Mouse (Mus musculus): Measurements from ENCODE around the gene Syce2.
A peak's percentile ranks its signal among the peaks of the same experiment; 100 is the strongest.

Gene Syce2

DNA sequence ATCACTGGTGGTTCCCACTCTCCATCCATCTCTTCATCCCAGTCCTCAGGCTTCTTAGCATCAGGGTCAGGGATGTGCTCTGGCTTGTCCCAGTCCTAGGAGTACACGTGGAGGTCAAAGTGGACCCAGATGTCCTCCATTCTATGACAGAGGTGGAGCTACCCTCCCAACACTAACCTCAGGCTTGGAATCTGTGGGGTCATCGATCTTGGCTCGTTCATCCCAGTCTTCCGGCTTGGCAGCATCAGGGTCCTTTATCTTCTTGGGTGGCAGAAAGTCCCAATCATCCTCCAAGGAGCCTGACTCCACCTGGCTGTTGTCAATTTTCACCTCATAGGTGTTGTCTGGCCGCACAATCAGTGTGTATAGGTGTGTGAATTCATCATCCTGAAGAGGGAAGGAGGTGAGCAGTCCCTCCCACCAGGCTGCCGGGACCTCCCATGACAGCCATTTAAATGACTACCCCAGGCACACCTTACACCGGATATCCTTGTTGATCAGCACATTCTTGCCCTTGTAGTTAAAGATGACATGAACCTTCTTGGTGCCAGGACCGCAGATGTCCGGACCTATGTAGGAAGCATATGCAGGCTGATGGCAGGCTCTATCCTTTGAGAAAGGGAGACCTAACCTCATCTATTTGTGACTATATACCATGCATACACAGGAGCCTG is 27.4 kb upstream of the Syce2 start:
- no peak for DNase-seq (ENCODE audit: extremely low read depth, low read depth)

DNA sequence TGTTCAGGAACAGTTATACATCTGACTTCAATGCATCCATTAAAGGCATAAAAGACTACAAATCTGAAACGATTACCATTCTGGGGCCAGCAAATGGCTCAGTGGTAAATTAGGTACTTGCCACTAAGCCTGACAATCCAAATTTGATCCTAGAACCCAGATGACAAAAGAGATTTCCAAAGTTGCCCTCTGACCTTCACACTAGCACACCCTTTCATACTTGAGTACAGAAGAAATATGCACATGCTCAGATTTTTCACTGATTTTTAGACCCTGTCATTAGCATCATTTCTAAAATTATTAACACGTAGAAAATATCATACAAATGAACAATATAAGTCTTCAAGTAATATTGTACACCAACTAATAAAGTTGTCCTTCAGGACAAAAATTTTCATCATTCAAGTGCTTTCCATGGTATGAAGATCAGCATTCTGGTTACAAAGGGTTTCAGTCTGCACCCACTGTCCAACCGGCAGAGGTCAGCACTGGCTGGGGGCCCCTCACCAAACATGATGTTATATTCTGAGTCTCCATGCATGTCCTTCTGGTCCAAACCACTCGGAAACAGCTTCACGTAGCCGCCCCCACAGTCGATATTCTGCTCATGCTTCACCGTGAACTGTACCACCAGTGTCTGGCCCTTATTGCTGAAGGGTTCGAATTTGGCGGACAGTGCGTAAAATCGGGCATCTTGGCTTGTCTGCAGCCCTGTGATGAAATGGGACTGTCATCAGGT is 26.4 kb upstream of the Syce2 start:
- no peak for DNase-seq (ENCODE audit: extremely low read depth, low read depth)

DNA sequence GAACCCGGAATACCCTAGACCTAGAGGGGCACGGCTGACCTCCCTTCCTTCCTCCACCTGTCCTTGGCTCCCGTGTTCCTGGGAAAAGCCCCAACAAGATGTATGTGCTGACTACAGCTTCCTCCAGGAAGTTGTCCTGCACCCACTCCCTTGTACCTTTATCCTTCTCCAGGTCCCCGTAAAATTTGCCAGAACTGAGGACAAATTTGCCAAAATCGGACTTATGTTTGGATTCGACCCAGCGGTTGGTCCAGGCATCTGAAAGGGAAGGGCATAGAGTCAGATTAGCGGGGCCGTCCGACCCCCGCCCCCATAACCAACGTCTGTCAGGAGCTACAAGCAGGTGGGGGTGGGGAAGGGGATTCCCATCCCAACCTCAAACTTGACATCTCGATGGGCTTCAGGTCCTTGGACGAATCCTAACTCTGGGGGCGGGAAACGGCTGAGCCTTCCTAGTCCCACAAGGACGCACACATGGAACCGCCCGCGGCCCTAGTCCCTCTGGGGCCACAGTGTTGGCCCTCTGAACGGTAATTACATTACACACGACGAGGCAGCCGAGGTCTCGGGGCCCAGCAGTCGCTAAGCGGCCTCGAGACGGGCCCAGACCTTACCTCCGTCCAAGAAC is 25.7 kb upstream of the Syce2 start:
- DNase-seq (ENCODE audit: extremely low read depth, low read depth), result no peak

DNA sequence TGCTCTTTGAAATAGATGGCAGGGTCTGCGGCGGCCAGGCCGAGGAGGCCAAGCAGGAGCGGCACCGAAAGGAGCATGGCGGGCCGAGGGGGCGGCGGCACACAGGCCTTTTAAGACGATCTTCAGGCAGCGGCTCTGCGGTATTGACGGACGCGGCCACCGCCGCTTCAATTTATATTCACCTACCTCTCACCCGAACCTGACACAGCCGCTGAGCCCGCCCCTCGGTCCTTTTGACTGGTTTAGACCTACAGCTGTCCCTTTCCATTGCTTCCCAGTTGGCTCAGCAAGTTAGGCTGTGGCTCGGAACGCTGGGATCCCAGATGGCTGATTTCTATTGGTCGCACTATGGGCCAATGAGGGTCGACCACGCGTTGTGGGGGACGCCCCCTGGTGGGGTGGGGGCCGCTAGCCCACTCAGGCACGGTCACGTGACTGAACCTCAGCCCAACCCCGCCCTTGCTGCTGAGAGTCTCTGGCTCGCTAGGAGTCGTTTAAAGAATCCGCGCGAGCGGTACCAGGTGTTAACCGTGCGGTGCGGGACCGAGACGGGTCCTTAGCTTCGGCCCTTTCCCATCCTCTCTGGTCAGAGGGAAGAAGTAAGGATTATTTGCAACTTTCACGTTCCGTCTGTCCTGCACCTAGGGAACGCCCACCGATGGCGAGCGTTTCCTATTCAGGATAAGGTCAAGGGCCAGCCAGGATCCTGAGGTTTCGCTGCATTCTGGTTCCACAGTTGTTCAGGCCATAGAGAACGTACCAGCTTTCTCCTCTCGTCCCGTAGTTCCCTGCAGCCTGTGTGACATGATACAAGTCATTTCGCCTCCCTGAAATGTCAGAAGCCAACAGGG is 25.0 kb upstream of the Syce2 start, which contains the start of gene Calr:
TSS of gene Calr (minus strand) at position 213 of the 851 bp plus-strand sequence.
- DNase-seq (ENCODE audit: extremely low read depth, low read depth), result peak; percentile 100

DNA sequence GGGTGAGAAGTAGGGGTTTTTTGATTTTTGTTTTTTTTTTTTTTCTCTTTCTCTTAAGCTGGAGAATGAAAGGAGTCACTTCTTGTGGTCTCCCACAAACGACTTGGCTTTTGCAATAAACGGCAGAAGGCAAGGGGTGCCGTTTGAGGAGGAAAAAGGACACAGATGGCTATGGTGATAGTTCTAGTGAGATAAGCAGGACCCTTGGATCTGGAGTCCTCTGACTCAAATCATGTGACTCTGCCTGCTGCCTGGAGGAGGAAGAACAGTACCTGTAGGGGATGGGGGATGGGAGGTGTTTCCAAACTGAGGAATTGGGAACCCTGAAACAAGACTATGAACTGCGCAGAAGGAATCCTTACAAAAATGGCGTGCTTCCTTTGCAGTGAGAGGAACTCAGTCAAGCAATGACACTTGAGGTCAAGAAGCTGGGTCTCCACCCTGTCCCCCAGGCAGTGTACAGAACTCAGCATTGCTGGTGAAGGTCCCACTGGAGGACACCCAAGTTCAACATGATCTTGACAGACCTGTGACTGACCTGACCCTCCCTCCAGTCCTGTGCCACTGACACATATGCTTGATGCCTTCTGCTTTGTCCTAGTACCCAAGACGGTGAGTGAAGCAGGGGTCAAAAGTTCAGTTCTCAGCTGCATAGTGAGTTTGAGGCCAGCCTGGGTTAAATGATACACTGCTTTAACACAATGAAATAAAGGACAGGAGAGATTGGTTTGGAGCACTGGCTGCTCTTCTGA is 24.1 kb upstream of the Syce2 start:
- peak; percentile 87 for DNase-seq (ENCODE audit: extremely low read depth, low read depth)

DNA sequence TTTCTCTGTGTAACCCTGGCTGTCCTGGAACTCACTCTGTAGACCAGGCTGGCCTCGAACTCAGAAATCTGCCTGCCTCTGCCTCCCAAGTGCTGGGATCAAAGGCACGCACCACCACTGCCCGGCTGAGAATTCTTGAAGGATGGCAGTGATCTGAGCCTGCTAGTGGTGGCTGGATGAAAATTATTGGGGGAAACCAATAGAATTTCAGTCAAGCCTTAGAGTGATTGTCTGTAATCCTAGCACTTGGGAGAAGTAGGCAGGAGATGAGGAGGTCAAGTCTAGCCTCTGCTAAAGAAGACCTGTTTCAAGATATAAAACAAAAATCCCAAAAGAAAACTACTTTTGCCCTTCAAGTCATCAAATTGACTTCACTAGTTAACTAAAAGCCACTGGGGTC is 15.5 kb upstream of the Syce2 start:
- no peak for DNase-seq (ENCODE audit: extremely low read depth, low read depth)

DNA sequence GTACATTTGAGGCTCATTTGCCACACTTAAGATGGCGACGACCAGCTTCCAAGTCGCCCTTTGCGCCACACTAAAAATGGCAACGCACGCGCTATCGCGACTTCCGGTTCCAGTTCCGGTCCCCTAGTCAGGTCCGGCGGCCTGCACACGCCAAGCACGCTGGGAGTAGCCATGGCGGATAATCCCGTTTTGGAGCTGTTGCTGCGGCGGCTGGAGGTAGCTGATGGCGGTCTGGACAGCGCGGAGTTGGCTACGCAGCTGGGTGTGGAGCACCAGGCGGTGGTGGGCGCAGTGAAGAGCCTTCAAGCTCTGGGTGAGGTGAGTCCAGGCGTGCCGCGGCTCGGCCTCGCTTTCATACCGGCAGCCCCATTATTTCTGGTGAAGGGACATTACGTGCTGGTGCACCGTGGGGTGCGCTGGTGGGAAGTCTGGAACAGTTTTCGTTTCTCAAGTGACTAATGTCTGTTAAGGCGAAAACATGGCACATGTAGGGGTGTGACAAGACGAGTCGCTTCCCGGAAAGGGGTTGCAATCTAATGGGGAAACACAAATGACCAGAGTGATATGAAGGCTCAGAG is 15.0 kb upstream of the Syce2 start, which contains the start of gene Farsa:
TSS of gene Farsa (plus strand) at position 126 of the 578 bp plus-strand sequence.
- peak; percentile 87 for DNase-seq (ENCODE audit: extremely low read depth, low read depth)

DNA sequence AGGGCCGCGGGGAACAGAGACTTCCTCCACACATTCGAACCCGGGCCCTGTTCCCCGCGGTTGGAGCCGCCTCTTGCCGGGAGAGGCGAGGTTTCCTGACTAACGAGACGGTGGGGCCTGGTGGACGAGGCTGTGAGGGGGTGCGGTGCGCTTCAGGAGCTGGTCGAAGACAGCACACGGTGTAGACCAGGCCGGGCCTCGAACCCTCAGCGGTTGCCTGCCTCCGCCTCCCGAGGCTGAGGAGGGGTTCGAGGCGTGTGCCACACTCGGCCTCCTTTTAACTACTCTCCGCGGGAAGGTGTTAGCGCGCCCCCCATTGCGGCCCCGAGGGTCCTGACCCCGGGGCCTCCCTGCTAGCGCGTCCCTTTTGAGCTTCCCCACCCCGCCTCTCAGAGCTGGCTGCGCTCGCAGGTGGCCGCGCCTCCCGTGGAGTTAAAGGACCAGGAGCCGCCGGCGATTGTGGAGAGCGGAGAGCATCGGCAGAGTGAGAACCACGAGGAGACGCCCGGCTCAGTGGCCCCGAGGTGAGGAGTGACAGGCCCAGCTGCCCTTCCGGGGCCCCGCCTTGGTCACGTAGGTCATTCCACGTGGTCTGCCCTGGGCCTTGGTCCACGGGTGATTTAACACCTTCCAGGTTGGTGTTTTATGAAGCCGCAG is 526 bp downstream of the Syce2 start:
- no peak for DNase-seq (ENCODE audit: extremely low read depth, low read depth)

DNA sequence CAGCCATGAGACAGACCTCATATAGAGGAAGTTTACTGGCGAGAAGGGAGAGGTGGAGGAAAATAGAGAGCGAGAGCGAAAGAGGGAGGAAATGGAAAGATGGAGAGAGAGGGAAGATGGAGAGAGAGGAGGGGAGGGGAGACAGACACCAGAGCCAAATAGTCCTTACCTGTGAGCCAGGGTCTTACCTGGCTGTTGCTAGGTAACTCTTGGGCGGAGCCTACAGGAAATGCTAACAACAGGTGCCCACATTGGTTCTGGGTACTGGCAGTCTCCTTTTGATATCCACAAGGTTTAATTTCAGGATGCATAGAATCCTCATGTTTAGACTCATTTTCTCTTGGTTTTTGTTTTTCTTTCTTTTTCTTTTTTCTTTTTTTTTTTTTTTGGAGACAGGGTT is 1.1 kb downstream of the Syce2 start:
- no peak for DNase-seq (ENCODE audit: extremely low read depth, low read depth)

DNA sequence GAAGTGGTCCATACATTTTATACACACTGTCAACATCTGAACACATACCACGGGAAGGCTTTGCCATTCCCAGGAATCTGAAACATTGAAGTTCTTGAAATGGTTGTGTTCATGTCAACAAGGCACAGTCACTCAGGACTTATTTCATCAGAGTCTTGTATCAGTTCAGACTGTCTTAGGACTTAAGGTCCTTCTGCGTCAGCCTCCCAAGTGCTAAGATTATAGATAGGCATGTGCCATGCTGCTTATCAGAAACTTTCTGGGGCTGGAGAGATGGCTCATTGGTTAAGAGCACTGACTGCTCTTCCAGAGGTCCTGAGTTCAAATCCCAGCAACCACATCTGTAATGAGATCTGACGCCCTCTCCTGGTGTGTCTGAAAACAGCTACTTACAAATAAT is 2.4 kb downstream of the Syce2 start:
- DNase-seq (ENCODE audit: extremely low read depth, low read depth), result no peak

DNA sequence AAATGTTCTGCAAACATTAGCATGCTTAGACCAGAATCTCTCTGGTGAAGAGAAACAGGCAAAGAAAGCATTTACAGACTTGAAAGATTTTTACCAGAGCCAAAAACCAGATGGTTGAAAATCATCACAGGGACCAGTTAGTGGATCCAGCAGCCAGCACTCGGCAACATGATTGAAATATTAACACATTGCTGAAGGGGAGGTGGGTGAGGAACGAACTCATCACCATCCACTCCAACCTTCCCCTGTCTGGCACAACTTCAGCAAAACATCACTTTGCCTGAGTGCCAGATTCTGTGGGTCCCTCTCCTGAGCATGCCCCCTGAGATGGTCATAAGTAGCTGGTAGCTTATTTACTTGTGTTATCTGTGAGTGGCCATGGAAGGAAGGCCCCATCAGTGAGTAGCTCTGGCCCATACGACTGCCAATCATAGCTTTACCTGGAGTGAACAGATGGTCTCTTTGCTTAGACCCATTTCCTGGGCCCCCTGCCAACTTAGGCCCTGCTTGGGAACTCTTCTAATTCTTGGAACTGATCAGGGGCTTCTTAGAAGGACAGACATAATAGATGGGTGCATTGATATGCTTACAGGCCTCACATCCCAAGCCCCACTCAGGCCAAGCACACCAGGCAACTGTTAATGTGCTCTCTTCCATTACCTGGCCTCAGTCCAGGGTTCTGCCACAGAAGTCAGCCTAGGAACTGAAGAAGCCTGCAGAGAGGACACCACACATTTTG is 5.6 kb downstream of the Syce2 start:
- DNase-seq (ENCODE audit: extremely low read depth, low read depth), result no peak

DNA sequence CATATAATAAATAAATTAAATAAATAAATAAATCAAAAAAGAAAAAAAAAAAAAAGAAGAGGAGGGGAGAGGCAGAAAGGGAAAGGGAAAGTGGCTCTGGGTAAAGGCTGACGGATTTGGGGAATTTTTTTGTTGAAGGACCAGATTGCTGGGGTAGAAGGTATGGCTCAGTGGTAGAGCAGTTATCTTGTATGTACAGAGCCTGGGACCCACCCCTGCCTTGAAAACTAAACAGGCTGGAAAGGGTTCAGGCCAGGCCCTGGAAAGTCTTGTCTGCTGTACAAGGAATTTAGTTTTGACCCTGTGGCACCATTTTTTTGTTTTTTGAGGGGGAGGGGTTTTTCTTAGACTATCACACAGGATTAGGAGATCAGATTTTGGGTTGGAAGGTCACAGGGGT is 7.0 kb downstream of the Syce2 start:
- no peak for DNase-seq (ENCODE audit: extremely low read depth, low read depth)

DNA sequence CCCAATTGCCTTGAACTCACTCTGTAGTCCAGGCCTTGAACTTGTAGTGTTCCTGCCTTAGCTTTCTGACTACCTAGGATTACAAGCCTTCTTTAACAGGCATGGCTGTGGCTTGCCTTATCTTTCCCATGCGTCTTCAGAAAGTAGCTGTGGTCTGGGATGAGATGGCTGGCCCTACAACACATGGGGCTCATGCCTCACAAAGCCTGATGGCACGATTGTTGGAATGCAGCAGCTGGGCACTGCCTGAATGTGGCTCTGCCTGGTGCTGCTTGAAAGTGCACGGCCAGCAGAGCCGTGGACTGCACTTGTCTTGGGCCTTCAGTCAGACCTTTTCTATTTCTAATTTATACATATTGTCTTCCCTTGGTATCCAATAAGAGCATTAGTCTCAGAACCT is 12.8 kb downstream of the Syce2 start:
- no peak for DNase-seq (ENCODE audit: extremely low read depth, low read depth)

DNA sequence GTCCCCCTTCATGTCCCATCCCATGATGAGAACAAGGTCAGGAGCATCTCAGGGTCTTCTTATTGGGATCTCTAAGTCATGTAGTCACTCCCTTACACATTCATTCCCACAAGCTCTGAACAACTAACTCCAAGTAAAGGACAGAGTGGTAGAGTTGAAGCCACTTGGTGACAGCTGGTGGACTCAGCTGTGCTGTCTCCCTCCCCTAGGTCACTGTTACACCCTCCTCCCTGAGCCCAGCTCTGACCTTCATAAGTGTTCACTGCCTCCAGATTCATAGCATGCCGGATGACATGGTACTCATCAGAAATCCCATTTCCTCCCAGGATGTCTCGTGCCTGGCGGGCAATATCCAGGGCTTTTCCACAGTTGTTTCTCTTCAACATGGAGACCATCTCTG is 16.4 kb downstream of the Syce2 start:
- DNase-seq (ENCODE audit: extremely low read depth, low read depth), result no peak

DNA sequence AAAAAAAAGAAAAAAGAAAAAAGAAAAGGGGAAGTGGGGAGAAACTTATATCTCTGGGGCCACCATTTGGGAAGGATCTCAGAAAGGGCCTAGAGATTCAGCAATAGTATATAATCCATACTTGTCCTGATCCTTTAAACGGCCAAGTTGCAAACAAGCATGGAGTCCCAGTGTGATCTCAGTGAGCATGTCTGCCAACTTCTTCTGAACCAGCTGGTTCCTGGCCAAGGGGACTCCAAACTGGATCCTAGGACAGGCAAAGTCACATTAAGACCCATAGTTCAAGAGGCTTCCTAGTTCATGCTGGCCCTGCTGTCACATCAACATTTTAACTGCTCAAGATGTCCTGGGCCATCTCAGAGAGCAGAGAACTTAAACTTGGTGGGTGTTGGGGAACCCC is 17.2 kb downstream of the Syce2 start:
- no peak for DNase-seq (ENCODE audit: extremely low read depth, low read depth)

DNA sequence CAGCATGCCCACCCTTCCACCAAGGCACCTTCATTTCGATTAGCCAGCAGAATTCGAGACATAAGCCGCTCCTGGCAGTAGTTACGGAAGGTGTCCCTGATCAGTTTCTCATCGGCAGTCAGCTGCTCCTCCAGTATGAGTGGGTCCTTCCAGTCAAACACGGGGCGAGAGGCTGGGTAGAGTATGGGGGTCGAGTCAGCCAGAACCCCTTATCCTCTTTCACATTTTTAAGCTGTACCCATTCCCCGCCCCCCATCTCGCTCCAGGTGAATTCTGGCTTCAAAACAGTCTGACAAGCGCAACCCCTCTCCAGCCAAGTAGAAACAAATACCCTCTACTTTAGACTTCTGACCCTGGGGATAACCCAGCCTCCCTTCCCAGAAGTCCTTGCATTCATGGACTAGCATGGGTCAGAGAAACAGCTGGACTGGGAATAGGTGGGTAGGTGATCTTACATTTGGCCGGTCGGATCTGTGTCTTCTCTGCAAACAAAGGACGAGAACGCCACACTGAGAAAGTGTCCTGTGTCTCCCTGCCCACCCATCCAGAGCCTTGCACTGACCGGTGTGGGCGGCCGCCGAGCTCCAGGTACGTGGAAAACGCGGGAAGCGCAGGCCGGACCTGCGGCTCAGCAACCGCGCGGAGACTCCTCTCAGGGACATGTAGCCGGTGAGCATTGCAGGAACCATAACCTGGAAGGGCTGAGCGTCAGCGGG is 21.2 kb downstream of the Syce2 start:
- DNase-seq (ENCODE audit: extremely low read depth, low read depth), result no peak

DNA sequence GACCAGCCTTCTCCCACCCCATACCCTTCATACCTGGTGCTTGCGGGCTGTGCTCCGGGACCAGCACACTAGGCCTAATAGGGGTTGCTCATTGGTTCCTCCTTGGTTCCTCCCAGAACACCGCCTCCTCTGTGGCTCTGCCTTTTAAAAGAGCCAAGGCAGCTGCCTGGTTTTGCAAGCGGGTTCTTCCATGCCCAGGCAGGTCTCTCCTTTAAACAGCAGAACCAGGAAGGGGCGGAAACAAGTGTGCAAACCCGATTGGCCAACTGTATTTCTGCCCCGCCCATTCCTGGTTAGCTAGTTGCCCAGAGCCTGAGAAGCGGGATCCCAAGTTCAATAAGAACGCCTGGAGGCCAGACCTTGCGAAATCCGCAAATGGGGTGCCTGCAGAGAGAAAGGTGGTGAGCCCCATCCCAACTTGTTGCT is 21.8 kb downstream of the Syce2 start, which contains the start of gene Gcdh:
TSS of gene Gcdh (minus strand) at position 213 of the 426 bp plus-strand sequence.
- DNase-seq (ENCODE audit: extremely low read depth, low read depth), result peak; percentile 96

DNA sequence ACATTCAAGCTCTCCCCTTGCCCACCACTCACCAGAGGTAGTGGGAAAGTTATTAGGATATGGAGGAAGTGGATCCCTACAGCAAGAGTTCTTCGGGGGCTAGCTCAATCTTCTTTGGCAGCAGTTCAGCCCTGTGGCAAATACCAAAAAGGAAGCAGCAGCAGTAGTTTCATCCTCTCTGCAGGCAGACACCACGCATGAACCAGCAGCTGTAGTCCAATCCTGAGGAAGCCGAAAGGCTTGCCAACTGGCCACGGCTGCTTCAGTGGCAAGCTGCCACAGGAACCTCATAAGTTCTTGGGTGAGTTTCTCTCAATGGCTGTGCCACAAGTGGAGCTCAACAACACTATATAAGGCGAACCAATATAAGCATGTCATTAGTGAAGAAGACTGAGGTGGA is 24.1 kb downstream of the Syce2 start:
- no peak for DNase-seq (ENCODE audit: extremely low read depth, low read depth)

Measured in MEL-GATA-1-ER (cell line).